In the genomic region with DNA sequence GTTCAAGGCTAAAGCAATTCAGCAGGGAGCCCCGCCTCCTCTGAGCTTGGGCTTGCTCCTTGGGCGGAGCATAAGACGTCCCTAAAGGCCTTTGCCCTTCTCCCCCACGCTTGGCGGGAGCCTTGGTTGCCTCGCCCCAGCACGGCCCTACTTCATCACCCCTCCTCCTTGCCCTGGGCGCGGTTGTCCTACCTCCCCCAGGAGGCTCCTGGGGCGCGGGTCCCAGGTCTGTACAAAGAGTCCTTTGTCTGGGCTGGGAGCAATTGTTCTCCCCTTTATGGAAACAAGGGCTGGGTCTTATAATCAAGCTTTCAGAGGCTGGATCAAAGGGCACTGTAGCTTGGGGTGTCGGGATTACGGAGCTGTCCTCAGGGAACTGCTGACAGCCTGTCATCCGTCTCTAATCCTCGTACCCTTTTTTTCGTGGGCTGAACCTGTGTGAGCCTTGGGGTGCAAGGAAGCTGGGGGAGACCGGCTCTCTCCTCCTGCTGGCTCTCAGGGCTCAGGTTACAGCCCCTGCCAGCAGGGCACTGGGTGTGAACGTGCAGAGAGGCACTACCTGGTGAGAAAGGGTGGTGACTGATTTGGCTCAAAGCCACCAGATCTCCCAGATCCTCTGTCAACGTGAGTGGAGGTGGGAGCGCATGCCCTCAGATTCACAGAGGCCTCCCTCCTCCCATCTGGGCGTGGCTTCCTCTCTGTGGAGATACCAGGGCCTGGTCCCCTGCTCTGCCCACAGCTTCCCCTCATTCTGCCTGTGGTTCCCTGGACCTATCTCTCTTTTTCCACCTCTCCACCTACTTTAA, we compare ENCODE assay signal across 9 mouse cellular contexts. TPM values are rescaled to one million over a fixed set of nuclear protein-coding genes. Genes with fewer than 3 reads are reported as not detected.
DNase-seq lines count a peak whose midpoint lies in the region; ATAC-seq and TF ChIP-seq lines count a peak whose summit lies in the region.
"Had no signal": no experiment of that assay in that cellular context is flagged by ENCODE, and none has a peak within 500 bp of the region (broad histone marks: within the 10 kb centered on the region; RNA-seq: fewer than 3 reads in every experiment).

No protein-coding gene starts in this region.

- H3K4me3 ChIP-seq in heart, embryonic 14.5 days (ENCODE audit: control insufficient read depth in 1 of 2, insufficient read depth in 1 of 2, low read depth in 1 of 2, low read length in 2 of 2) = no peak overlapping the region; a peak in 1 of 4 replicates
- peak overlapping the region; percentile 2; the same call in 1 of the 2 replicates for H3K4me3 ChIP-seq in embryonic facial prominence, embryonic 14.5 days (ENCODE audit: low read depth, low read length)
- peak overlapping the region; percentile 12; the same call in 1 of the 2 replicates for H3K4me3 ChIP-seq in intestine, embryonic 16.5 days (ENCODE audit: low read length)
- no peak overlapping the region for H3K4me3 ChIP-seq in liver, postnatal 0 days (ENCODE audit: low read depth, low read length)
- H3K4me3 ChIP-seq in stomach, embryonic 14.5 days (ENCODE audit: low read depth, low read length) = no peak overlapping the region

- no peak for TF ChIP-seq CTCF in liver, postnatal 0 days (IDR thresholded peaks at IDR 0.05; ENCODE audit: low read depth)

- H3K9ac ChIP-seq in heart, embryonic 14.5 days (ENCODE audit: low read length) = peak overlapping the region; percentile 30
- H3K9ac ChIP-seq in embryonic facial prominence, embryonic 14.5 days (ENCODE audit: low read depth, low read length) = no peak overlapping the region
- H3K9ac ChIP-seq in intestine, embryonic 16.5 days (ENCODE audit: low read depth, low read length) = peak overlapping the region; percentile 60
- no peak overlapping the region for H3K9ac ChIP-seq in liver, postnatal 0 days (replicated peaks)
- no peak overlapping the region for H3K9ac ChIP-seq in stomach, embryonic 14.5 days (replicated peaks; ENCODE audit: low read depth, low read length)

- 5% methylated on average over 21 of the region's 21 CpGs for WGBS in heart, embryonic 14.5 days
- WGBS in embryonic facial prominence, embryonic 14.5 days = 2% methylated on average over 20 of the region's 21 CpGs
- 5% methylated on average over 21 of the region's 21 CpGs for WGBS in intestine, embryonic 16.5 days
- WGBS in liver, postnatal 0 days (ENCODE audit: insufficient replicate concordance) = 8% methylated on average over 21 of the region's 21 CpGs
- 3% methylated on average over 21 of the region's 21 CpGs for WGBS in stomach, embryonic 14.5 days

- H3K36me3 ChIP-seq in heart, embryonic 14.5 days (ENCODE audit: control insufficient read depth, insufficient read depth, low read length) = no peaks in the 10 kb centered on the region
- no peaks in the 10 kb centered on the region for H3K36me3 ChIP-seq in embryonic facial prominence, embryonic 14.5 days (ENCODE audit: control insufficient read depth, insufficient read depth, low read length)
- H3K36me3 ChIP-seq in intestine, embryonic 16.5 days (ENCODE audit: control insufficient read depth, insufficient read depth, low read length) = no peaks in the 10 kb centered on the region
- H3K36me3 ChIP-seq in liver, postnatal 0 days (replicated peaks; ENCODE audit: insufficient read depth, low read length) = no peaks in the 10 kb centered on the region
- H3K36me3 ChIP-seq in stomach, embryonic 14.5 days (ENCODE audit: control insufficient read depth, insufficient read depth, low read length) = no peaks in the 10 kb centered on the region

- H3K4me2 ChIP-seq in heart, embryonic 14.5 days (ENCODE audit: low read length) = peak overlapping the region; percentile 51
- H3K4me2 ChIP-seq in embryonic facial prominence, embryonic 14.5 days (ENCODE audit: low read depth, low read length) = peak overlapping the region; percentile 45
- peak overlapping the region; percentile 44 for H3K4me2 ChIP-seq in intestine, embryonic 16.5 days (ENCODE audit: low read depth, low read length)
- H3K4me2 ChIP-seq in liver, postnatal 0 days (ENCODE audit: low read depth, low read length) = peak overlapping the region; percentile 42
- no peak overlapping the region; the same call in 1 of the 2 replicates for H3K4me2 ChIP-seq in stomach, embryonic 14.5 days (replicated peaks; ENCODE audit: low read depth, low read length)

- ATAC-seq in heart, embryonic 14.5 days (ENCODE audit: insufficient number of reproducible peaks, insufficient read depth, low FRiP score, low read depth) = peak; percentile 23; the same call in 1 of the 2 replicates
- ATAC-seq in embryonic facial prominence, embryonic 14.5 days (ENCODE audit: low read depth) = peak; percentile 96
- ATAC-seq in intestine, embryonic 16.5 days = peak; percentile 97
- ATAC-seq in liver, postnatal 0 days = no peak
- ATAC-seq in stomach, embryonic 14.5 days (ENCODE audit: insufficient number of reproducible peaks, insufficient read depth, low FRiP score, low read depth) = peak; percentile 92
- ATAC-seq: Patski had no signal

- no peaks in the 10 kb centered on the region for H3K9me3 ChIP-seq in heart, embryonic 14.5 days (ENCODE audit: control insufficient read depth, low read length)
- H3K9me3 ChIP-seq in embryonic facial prominence, embryonic 14.5 days (ENCODE audit: control insufficient read depth, low read length) = no peaks in the 10 kb centered on the region
- no peaks in the 10 kb centered on the region for H3K9me3 ChIP-seq in intestine, embryonic 16.5 days (ENCODE audit: control insufficient read depth, low read length)
- no peaks in the 10 kb centered on the region for H3K9me3 ChIP-seq in liver, postnatal 0 days (ENCODE audit: low read length)
- H3K9me3 ChIP-seq in stomach, embryonic 14.5 days (ENCODE audit: control insufficient read depth, low read depth, low read length) = no peaks in the 10 kb centered on the region

- no peak overlapping the region for H3K27ac ChIP-seq in heart, embryonic 14.5 days (replicated peaks in 1 of 2; ENCODE audit: control insufficient read depth in 1 of 2, insufficient read depth in 1 of 2, low read depth in 2 of 2, low read length in 2 of 2)
- peak overlapping the region; percentile 72 for H3K27ac ChIP-seq in embryonic facial prominence, embryonic 14.5 days (replicated peaks; ENCODE audit: low read depth, low read length)
- peak overlapping the region; percentile 98 for H3K27ac ChIP-seq in intestine, embryonic 16.5 days (ENCODE audit: low read length)
- H3K27ac ChIP-seq in liver, postnatal 0 days (ENCODE audit: low read depth) = no peak overlapping the region
- peak overlapping the region; percentile 57 for H3K27ac ChIP-seq in stomach, embryonic 14.5 days (ENCODE audit: low read length)

- no peak for DNase-seq in heart, postnatal 4 days
- peak; percentile 93 for DNase-seq in embryonic facial prominence, embryonic 14.5 days (ENCODE audit: low spot score)
- DNase-seq in liver, postnatal 0 days = peak; percentile 36
- no peak for DNase-seq in cerebellum, adult 11-12 months
- DNase-seq in layer of hippocampus, postnatal 25 days (ENCODE audit: extremely low spot score in 1 of 2, low spot score in 1 of 2) = no peak

- peaks cover 9% of the 10 kb centered on the region in 2 experiments for H3K4me1 ChIP-seq in heart, embryonic 14.5 days (ENCODE audit: control insufficient read depth in 2 of 2, insufficient read depth in 2 of 2, low read length in 2 of 2)
- 0 out of 2 replicates have a peak, but pooled peaks cover 8% of the 10 kb centered on the region for H3K4me1 ChIP-seq in embryonic facial prominence, embryonic 14.5 days (ENCODE audit: control insufficient read depth, insufficient read depth, low read length)
- peaks cover 18% of the 10 kb centered on the region for H3K4me1 ChIP-seq in intestine, embryonic 16.5 days (ENCODE audit: control insufficient read depth, insufficient read depth, low read length)
- peaks cover 7% of the 10 kb centered on the region for H3K4me1 ChIP-seq in liver, postnatal 0 days (ENCODE audit: insufficient read depth)
- H3K4me1 ChIP-seq in stomach, embryonic 14.5 days (ENCODE audit: control insufficient read depth, insufficient read depth, low read length) = no peaks in the 10 kb centered on the region

- peaks cover 16% of the 10 kb centered on the region for H3K27me3 ChIP-seq in heart, embryonic 14.5 days (ENCODE audit: control insufficient read depth, insufficient read depth, low read length)
- no peaks in the 10 kb centered on the region for H3K27me3 ChIP-seq in embryonic facial prominence, embryonic 14.5 days (replicated peaks; ENCODE audit: control insufficient read depth, insufficient read depth, low read length)
- no peaks in the 10 kb centered on the region for H3K27me3 ChIP-seq in intestine, embryonic 16.5 days (replicated peaks; ENCODE audit: control insufficient read depth, insufficient read depth, low read length)
- no peaks in the 10 kb centered on the region for H3K27me3 ChIP-seq in liver, postnatal 0 days (ENCODE audit: insufficient read depth, low read length)
- H3K27me3 ChIP-seq in stomach, embryonic 14.5 days (ENCODE audit: control insufficient read depth, insufficient read depth, low read length) = no peaks in the 10 kb centered on the region
- H3K27me3 ChIP-seq: Patski had no signal

- no peak for TF ChIP-seq EP300 in liver, postnatal 0 days (IDR thresholded peaks at IDR 0.05; ENCODE audit: low read depth)

RNA-seq across cellular contexts. Expression of a gene that starts 31.7 kb away (rescaled TPM):
- polyA plus RNA-seq in heart, embryonic 14.5 days (2014; fragmentation: Nextera tagmentation; extraction: Ambion mirVana) = not detected in 2 replicates
- under 1 TPM in 1 of 2 experiments, not detected in 1; 0.18 TPM for total RNA-seq in heart, postnatal 4 days (2021)
- polyA plus RNA-seq in embryonic facial prominence, embryonic 14.5 days (2014; fragmentation: Nextera tagmentation; extraction: Ambion mirVana) = 0.34 and 0.47 TPM in 2 replicates
- polyA plus RNA-seq in intestine, embryonic 16.5 days (2015; fragmentation: Nextera tagmentation; extraction: Ambion mirVana) = 0.71 and 0.77 TPM in 2 replicates
- polyA plus RNA-seq in liver, postnatal 0 days (2015; fragmentation: Nextera tagmentation; extraction: Ambion mirVana) = not detected in 2 replicates
- 0.69 and 0.71 TPM in 2 replicates for polyA plus RNA-seq in stomach, embryonic 14.5 days (2014; fragmentation: Nextera tagmentation; extraction: Ambion mirVana)
- total RNA-seq in layer of hippocampus, postnatal 25 days (2021) = 100 to 1,000 TPM; 226 to 229 TPM

RNA-seq across cellular contexts. Expression of a gene that starts 52.6 kb away (rescaled TPM):
- 34.3 and 37.2 TPM in 2 replicates for polyA plus RNA-seq in heart, embryonic 14.5 days (2014; fragmentation: Nextera tagmentation; extraction: Ambion mirVana)
- total RNA-seq in heart, postnatal 4 days (2021) = 10 to 100 TPM; 33.5 to 36.8 TPM
- 73.8 and 74.7 TPM in 2 replicates for polyA plus RNA-seq in embryonic facial prominence, embryonic 14.5 days (2014; fragmentation: Nextera tagmentation; extraction: Ambion mirVana)
- 21.4 and 56.5 TPM in 2 replicates for polyA plus RNA-seq in intestine, embryonic 16.5 days (2015; fragmentation: Nextera tagmentation; extraction: Ambion mirVana)
- 11.3 and 12.5 TPM in 2 replicates for polyA plus RNA-seq in liver, postnatal 0 days (2015; fragmentation: Nextera tagmentation; extraction: Ambion mirVana)
- 55.5 and 57.4 TPM in 2 replicates for polyA plus RNA-seq in stomach, embryonic 14.5 days (2014; fragmentation: Nextera tagmentation; extraction: Ambion mirVana)
- total RNA-seq in layer of hippocampus, postnatal 25 days (2021) = 100 to 1,000 TPM; 259 to 264 TPM

RNA-seq across cellular contexts. Expression of a gene that starts 59.2 kb away (rescaled TPM):
- 0.13 and 0.39 TPM in 2 replicates for polyA plus RNA-seq in heart, embryonic 14.5 days (2014; fragmentation: Nextera tagmentation; extraction: Ambion mirVana)
- total RNA-seq in heart, postnatal 4 days (2021) = under 1 TPM; 0.50 to 0.74 TPM
- polyA plus RNA-seq in embryonic facial prominence, embryonic 14.5 days (2014; fragmentation: Nextera tagmentation; extraction: Ambion mirVana) = 10.0 and 13.8 TPM in 2 replicates
- polyA plus RNA-seq in intestine, embryonic 16.5 days (2015; fragmentation: Nextera tagmentation; extraction: Ambion mirVana) = 264 and 267 TPM in 2 replicates
- 0.59 and 0.67 TPM in 2 replicates for polyA plus RNA-seq in liver, postnatal 0 days (2015; fragmentation: Nextera tagmentation; extraction: Ambion mirVana)
- polyA plus RNA-seq in stomach, embryonic 14.5 days (2014; fragmentation: Nextera tagmentation; extraction: Ambion mirVana) = 98.9 and 104 TPM in 2 replicates
- total RNA-seq in layer of hippocampus, postnatal 25 days (2021) = not detected

Comparison
In these comparisons a context has a peak if more than half of its experiments do, and no peak if none do; other contexts are left out.
1. H3K27ac ChIP-seq: peak in embryonic facial prominence, embryonic 14.5 days (single experiment), intestine, embryonic 16.5 days (single experiment) and stomach, embryonic 14.5 days (single experiment); none in heart, embryonic 14.5 days (0 of 2) and liver, postnatal 0 days (single experiment).
2. H3K4me3 ChIP-seq: peak in embryonic facial prominence, embryonic 14.5 days (single experiment) and intestine, embryonic 16.5 days (single experiment); none in heart, embryonic 14.5 days (0 of 2), liver, postnatal 0 days (single experiment) and stomach, embryonic 14.5 days (single experiment).
3. H3K9ac ChIP-seq: peak in heart, embryonic 14.5 days (single experiment) and intestine, embryonic 16.5 days (single experiment); none in embryonic facial prominence, embryonic 14.5 days (single experiment), liver, postnatal 0 days (single experiment) and stomach, embryonic 14.5 days (single experiment).
4. DNase-seq: peak in embryonic facial prominence, embryonic 14.5 days (single experiment) and liver, postnatal 0 days (single experiment); none in heart, postnatal 4 days (single experiment), cerebellum, adult 11-12 months (single experiment) and layer of hippocampus, postnatal 25 days (0 of 2).